Mouse (Mus musculus) kidney, embryonic 15.5 days (tissue): ENCODE data around the gene Efcab14. TPM values are rescaled to one million over a fixed set of nuclear protein-coding genes. Genes with fewer than 3 reads are reported as not detected.

Experiments used
- ATAC-seq: fragments of 200-750 bp; cut with Nextera tagmentation; replicated peaks from 2 replicates; pipeline ENCODE4 v1.8.0; 2017; ENCODE audit warnings: moderate TSS enrichment; ENCODE audit not compliant: low FRiP score
- H3K27ac ChIP-seq: fragments of 300-500 bp; sonication (generic); 2 replicates; pipeline ENCODE4 v1.5.1; 2015; ENCODE audit warnings: mild to moderate bottlenecking, inconsistent platforms
- H3K27me3 ChIP-seq: fragments of 300-500 bp; sonication (generic); 2 replicates; pipeline ENCODE4 v1.6.1; 2015; ENCODE audit warnings: inconsistent platforms
- H3K36me3 ChIP-seq: fragments of 300-500 bp; sonication (generic); 2 replicates; pipeline ENCODE4 v1.6.1; 2015; ENCODE audit warnings: inconsistent platforms
- H3K4me1 ChIP-seq: fragments of 300-500 bp; sonication (generic); 2 replicates; pipeline ENCODE4 v1.6.1; 2015; ENCODE audit warnings: inconsistent platforms
- H3K4me2 ChIP-seq: fragments of 300-500 bp; sonication (generic); 2 replicates; pipeline ENCODE4 v1.6.1; 2015; ENCODE audit warnings: moderate library complexity, mild to moderate bottlenecking, inconsistent platforms
- H3K4me3 ChIP-seq: fragments of 300-500 bp; sonication (generic); replicated peaks from 2 replicates; pipeline ENCODE4 v1.5.1; 2015; ENCODE audit warnings: mild to moderate bottlenecking, inconsistent platforms
- H3K9ac ChIP-seq: fragments of 300-500 bp; sonication (generic); 2 replicates; pipeline ENCODE4 v1.6.1; 2015; ENCODE audit warnings: mild to moderate bottlenecking, inconsistent platforms
- H3K9me3 ChIP-seq: fragments of 300-500 bp; sonication (generic); replicated peaks from 2 replicates; pipeline ENCODE4 v1.6.1; 2016; ENCODE audit warnings: inconsistent platforms
- WGBS: fragments of 180-500 bp; shearing (Covaris S2); methylation state at CpG from one replicate; pipeline ENCODE4 v1.1.7; 2015; ENCODE audit warnings: mixed read lengths; 5-methylcytosine and 5-hydroxymethylcytosine counted together
- polyA plus RNA-seq: library from polyadenylated mRNA; unstranded; fragments of >200 nt; fragmentation: Nextera tagmentation; extraction: Ambion mirVana; gene quantifications from 2 replicates; pipeline ENCODE4 v1.2.1, GENCODE M21; 2015

Gene Efcab14
- 36.7 and 37.2 TPM in 2 replicates for polyA plus RNA-seq

DNA sequence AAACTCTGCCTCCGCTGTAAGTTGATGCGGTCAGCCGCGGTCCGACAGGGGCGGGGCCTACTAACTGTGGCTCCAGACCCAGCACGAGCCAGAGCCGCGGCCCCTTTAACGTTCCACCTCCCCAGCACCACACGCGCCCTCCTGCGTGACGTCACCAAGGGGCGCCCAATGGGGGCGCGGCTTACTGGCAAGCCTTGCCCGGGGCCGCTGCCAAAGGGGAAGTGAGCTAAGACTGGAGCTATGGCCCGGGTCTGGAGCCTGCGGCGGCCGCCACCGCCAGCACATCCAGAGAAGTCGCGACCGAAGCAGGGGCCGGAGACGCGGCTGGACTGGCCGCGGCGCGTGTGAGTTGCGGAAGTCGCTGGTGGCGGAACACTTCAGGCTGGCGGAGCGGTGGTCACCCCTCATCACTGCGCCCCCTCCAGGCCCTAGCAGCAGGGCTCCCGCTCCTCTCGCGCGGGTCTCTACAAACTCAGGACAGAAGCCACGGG lies at the start of gene Efcab14:
Gene Efcab14 (plus strand): TSS at position 194 of the 491 bp plus-strand sequence.
- peaks cover 27% of the 10 kb centered on the region for H3K36me3 ChIP-seq
- under 1% methylated on average over 44 of the region's 45 CpGs for WGBS
- H3K9ac ChIP-seq, result peak within 1 kb of the TSS; percentile 78
- peak within 1 kb of the TSS; percentile 96 for H3K27ac ChIP-seq
- H3K4me3 ChIP-seq, result peak within 1 kb of the TSS; percentile 90
- H3K27me3 ChIP-seq, result peaks cover 6% of the 10 kb centered on the region; the same call in 1 of the 2 replicates
- H3K4me1 ChIP-seq, result peaks cover 14% of the 10 kb centered on the region
- ATAC-seq, result peak; percentile 100
- no peaks in the 10 kb centered on the region for H3K9me3 ChIP-seq
- peak within 1 kb of the TSS; percentile 78 for H3K4me2 ChIP-seq

DNA sequence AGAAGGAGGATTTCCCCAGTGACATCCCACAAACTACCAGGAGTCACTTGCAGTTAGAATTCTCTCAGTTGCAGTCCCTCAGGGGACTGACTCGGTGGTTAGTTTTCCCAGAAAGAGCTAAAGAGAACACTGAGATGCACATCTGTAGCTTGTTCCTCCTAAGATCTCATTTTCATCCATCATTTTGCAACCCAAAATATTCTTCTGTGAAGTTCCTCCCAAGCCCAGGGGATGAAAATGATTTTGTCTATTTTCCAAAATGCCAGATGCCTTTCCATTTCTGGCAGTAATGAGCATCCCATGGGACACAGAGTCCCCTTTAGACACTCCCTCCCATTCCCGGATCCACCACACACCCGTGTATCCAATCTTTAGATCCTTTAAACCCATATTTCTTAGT lies 36.1 kb upstream of the Efcab14 start:
- no peak for ATAC-seq
- H3K4me2 ChIP-seq, result no peak overlapping the region
- no peaks in the 10 kb centered on the region for H3K4me1 ChIP-seq
- H3K9me3 ChIP-seq, result no peaks in the 10 kb centered on the region
- no peaks in the 10 kb centered on the region for H3K27me3 ChIP-seq
- WGBS, result 69% methylated on average over 3 of the region's 3 CpGs
- no peaks in the 10 kb centered on the region for H3K36me3 ChIP-seq
- no peak overlapping the region for H3K4me3 ChIP-seq
- no peak overlapping the region for H3K9ac ChIP-seq
- H3K27ac ChIP-seq, result no peak overlapping the region

DNA sequence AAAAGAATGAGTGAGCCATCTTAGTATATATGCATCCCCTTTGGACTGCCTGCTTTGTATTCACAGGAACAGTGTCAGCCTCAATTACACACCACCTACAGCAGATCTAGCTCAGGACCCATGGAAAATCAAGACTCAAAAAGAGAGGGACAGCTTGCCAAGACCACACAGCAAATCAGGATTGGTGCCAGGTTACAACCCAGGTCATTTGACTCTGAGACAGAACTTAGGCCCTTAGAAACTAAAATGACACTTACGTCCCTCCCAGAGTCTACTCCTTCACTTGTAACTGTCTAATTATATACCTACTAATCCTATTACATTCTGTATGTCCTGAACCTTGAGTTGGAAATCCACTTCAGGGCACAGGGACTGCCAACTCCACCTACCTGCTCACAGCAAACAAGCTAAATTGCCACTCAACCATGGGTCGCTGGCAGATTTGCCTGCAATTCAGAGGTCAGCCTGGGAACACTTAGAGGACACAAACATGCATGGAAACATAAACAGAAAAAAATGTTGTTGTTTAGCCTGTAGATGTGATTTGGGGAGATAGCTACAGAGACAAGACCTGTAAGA lies 33.5 kb upstream of the Efcab14 start:
- Histone ChIP-seq H3K4me2 (no peak overlapping the region), H3K27ac (no peak overlapping the region), H3K4me1 (0 out of 2 replicates have a peak, but pooled peaks cover 2% of the 10 kb centered on the region), H3K27me3 (no peaks in the 10 kb centered on the region), H3K4me3 (no peak overlapping the region), H3K9me3 (no peaks in the 10 kb centered on the region), H3K36me3 (no peaks in the 10 kb centered on the region), H3K9ac (no peak overlapping the region)
- ATAC-seq, result no peak
- WGBS, result 82% methylated on average over 2 of the region's 2 CpGs

DNA sequence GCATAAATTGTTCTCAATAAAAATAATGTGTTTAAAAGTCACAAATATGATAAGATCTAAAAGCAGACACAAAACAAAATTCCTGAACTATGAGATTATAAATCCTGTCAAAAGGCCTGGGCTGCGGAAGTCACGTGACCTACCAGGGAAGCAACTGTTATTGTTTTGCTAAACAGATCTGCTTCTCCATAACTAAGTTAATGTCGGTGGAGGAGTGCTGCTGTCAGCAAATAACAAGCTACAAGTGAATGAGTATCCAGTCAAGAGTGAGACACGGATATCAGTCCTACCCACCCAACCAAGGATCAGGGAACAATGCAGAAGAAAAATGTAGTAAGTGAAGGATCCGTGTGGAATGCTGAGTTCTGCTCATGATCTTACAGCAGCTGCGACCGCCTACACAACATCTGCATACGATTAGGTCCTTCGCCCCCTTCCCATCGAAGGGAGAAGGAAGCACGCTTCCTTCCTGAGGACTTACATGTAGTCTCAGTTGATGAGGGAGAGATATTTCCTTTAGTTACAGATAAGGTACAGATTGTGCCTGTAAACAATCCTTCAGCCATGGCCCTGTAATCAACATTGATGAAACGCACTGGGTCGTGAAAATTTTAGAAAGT lies 28.5 kb upstream of the Efcab14 start:
- WGBS, result 51% methylated on average over 13 of the region's 13 CpGs
- Histone ChIP-seq H3K4me2 (0 out of 2 replicates have a peak overlapping the region, but pooled peaks have one; percentile 16), H3K4me3 (no peak overlapping the region), H3K27ac (peak overlapping the region; percentile 62), H3K27me3 (no peaks in the 10 kb centered on the region), H3K9me3 (no peaks in the 10 kb centered on the region), H3K9ac (no peak overlapping the region), H3K36me3 (no peaks in the 10 kb centered on the region), H3K4me1 (peaks cover 13% of the 10 kb centered on the region)
- 0 out of 2 replicates have a peak, but pooled peaks have one; percentile 25 for ATAC-seq

DNA sequence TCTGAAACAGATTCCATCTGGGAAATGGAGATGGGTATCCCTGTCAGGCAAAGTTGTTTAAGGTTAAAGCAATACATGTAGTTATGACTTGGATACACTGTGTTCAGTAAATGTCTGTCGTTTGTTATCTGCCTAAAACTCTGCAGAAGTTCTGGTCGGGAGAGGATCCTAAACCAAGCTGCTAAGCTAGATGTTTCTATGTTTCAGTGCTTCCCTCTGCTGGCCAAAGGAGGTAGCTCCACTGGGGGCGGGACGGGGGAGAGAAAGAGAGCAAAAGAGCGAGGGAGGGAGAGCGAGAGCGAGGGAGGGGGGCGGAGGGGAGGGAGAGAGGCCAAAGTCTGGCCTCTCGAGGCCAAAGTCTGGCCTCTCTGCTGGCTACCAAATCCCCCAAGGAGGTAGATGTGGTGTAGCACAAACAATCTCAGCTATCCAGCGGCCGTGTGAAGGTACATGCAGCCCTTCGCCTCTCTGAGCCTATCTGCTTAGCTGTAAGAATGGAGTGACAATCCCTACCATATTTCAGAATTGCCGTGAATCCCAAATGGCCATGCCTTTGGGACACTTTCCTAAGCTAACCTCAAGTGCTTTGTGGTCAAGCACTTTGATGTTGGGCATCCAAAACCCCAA lies 27.6 kb upstream of the Efcab14 start:
- ATAC-seq, result peak; percentile 85
- Histone ChIP-seq H3K27ac (peak overlapping the region; percentile 62), H3K4me1 (peaks cover 13% of the 10 kb centered on the region), H3K27me3 (no peaks in the 10 kb centered on the region), H3K9me3 (no peaks in the 10 kb centered on the region), H3K4me2 (peak overlapping the region; percentile 53), H3K4me3 (0 out of 2 replicates have a peak overlapping the region, but pooled peaks have one; percentile 16), H3K36me3 (no peaks in the 10 kb centered on the region), H3K9ac (no peak overlapping the region)
- 9% methylated on average over 13 of the region's 13 CpGs for WGBS

DNA sequence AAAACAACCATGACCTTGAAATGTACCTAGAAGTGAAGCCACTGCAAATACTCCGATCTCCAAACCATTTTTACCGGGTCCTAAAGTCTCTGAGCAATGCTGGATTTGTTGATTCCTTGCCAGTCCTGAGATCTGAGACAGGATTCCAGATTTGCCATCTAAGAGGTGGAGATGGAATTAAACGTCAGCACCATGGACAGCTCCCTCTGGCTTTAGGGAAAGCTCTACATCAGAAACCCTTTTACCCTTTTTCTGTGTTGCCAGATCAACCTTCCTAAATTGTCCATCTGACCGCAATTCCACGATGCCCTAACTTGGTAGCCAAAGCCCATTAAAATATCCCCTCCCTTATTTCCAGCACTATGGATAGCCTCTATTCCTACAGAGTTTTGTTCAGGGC lies 8.8 kb upstream of the Efcab14 start:
- Histone ChIP-seq H3K9ac (no peak overlapping the region), H3K27ac (no peak overlapping the region), H3K27me3 (no peaks in the 10 kb centered on the region), H3K4me3 (no peak overlapping the region), H3K4me1 (no peaks in the 10 kb centered on the region), H3K36me3 (no peaks in the 10 kb centered on the region), H3K4me2 (no peak overlapping the region), H3K9me3 (no peaks in the 10 kb centered on the region)
- no peak for ATAC-seq
- WGBS, result 18% methylated on average over 5 of the region's 5 CpGs

DNA sequence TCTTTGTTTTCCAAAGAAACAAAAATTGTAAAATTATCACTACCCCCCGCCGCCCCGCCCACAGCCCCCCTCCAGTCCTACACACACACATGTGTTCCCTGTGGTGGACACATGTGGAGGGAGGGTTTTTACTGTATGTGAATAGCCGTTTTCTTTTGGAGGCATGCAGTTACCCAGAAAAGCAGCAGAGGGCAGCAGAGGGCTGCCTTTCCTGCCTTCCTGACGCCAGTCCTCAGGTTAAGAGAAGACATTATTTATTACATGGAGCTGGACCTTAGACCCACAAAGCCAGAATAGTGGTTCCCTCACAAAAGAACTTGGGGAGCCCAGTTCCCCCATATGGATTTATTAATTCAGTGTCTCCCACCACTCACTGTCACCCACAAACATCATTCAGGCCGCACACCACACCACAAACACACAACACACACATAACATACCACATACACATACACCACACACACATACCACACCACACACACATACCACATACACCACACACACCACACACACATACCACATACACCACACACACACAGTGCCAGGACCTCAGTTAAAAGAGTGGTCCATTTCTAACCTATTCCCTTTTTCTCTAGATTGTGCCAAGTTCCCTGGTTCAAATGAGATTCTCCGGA lies 5.8 kb upstream of the Efcab14 start:
- peak overlapping the region; percentile 32; the same call in 1 of the 2 replicates for H3K27ac ChIP-seq
- no peaks in the 10 kb centered on the region for H3K9me3 ChIP-seq
- no peak overlapping the region for H3K4me2 ChIP-seq
- peaks cover 6% of the 10 kb centered on the region; the same call in 1 of the 2 replicates for H3K27me3 ChIP-seq
- no peak overlapping the region for H3K9ac ChIP-seq
- ATAC-seq, result peak; percentile 72
- no peaks in the 10 kb centered on the region for H3K36me3 ChIP-seq
- no peak overlapping the region for H3K4me3 ChIP-seq
- 25% methylated on average over 7 of the region's 7 CpGs for WGBS
- no peaks in the 10 kb centered on the region for H3K4me1 ChIP-seq

DNA sequence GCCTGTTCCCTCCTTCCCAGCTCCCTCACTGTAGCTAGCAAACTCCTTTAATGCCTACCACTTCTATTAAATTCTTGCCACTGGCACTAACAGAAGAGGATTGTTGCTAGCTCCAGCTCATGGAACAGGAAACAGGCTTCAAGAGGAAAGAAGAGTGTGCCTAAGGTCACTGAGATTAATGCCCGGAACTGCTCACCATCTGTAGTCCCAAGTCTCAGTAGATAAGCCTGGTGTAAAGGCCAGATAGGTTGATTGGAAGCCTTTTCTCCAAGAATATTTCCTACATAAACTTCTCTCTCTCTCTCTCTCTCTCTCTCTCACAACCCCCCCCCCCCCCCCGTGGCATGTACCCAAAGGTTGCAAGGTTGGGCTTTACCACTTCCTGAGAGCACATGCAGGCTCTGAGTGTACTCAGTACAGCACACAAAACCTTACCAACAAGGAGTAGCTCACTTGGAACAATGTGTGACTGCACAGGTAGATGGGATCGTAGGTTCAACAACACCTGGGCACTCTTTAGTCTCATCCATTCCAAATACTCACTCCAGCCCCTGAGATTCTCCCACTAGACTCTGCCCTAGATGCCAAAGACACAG lies 5.2 kb upstream of the Efcab14 start:
- no peak overlapping the region for H3K4me2 ChIP-seq
- no peak overlapping the region for H3K4me3 ChIP-seq
- H3K36me3 ChIP-seq, result no peaks in the 10 kb centered on the region
- H3K4me1 ChIP-seq, result no peaks in the 10 kb centered on the region
- ATAC-seq, result no peak
- peak overlapping the region; percentile 32; the same call in 1 of the 2 replicates for H3K27ac ChIP-seq
- WGBS, result 70% methylated on average over 3 of the region's 3 CpGs
- peaks cover 6% of the 10 kb centered on the region; the same call in 1 of the 2 replicates for H3K27me3 ChIP-seq
- no peaks in the 10 kb centered on the region for H3K9me3 ChIP-seq
- no peak overlapping the region for H3K9ac ChIP-seq

DNA sequence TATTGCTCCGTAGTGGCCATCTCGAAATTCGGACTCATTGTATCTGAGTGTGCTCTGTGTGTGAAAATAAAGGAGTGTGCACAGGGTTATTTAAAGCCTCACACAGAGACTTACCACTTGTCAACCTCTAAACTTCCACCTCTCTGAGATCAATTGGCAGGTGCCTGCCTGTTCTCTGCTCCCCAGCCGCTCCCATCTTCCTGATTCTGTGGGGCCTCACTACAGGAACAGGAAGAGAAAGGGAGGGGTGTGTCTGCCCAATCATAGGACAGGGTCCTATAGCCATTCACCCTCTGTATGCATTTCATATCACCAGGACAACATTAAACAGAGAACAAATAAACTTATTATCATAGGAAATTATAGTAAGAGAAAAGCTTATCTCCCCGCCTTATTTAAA lies 3.8 kb upstream of the Efcab14 start:
- no peak overlapping the region for H3K4me3 ChIP-seq
- 75% methylated on average over 5 of the region's 5 CpGs for WGBS
- no peak overlapping the region for H3K27ac ChIP-seq
- H3K4me1 ChIP-seq, result peaks cover 7% of the 10 kb centered on the region
- H3K27me3 ChIP-seq, result peaks cover 6% of the 10 kb centered on the region; the same call in 1 of the 2 replicates
- no peak overlapping the region for H3K9ac ChIP-seq
- no peaks in the 10 kb centered on the region for H3K36me3 ChIP-seq
- no peak for ATAC-seq
- H3K4me2 ChIP-seq, result no peak overlapping the region
- no peaks in the 10 kb centered on the region for H3K9me3 ChIP-seq

DNA sequence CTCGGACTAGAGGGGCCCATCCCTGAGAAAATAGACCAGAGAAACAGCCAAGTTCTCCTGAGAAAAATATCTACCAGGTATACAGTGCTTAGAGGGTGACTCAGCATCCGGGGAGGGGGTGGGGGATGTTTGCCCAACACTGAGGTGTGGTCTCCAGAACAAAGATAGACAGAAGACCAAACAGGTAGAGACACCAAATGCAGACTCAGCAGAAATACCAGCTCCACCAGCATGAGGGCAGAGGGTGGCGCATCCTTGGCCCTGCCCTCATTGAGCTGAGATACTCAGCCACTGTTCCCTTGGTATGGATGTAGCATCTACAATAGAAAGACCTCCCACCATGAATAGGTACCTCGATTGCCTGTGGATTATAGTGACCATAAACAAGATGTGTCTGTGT lies 2.7 kb upstream of the Efcab14 start:
- H3K4me1 ChIP-seq, result peaks cover 14% of the 10 kb centered on the region
- H3K4me2 ChIP-seq, result no peak overlapping the region
- H3K36me3 ChIP-seq, result peaks cover 1% of the 10 kb centered on the region; the same call in 1 of the 2 replicates
- no peak overlapping the region for H3K27ac ChIP-seq
- H3K27me3 ChIP-seq, result peaks cover 6% of the 10 kb centered on the region; the same call in 1 of the 2 replicates
- no peak for ATAC-seq
- no peak overlapping the region for H3K9ac ChIP-seq
- no peak overlapping the region for H3K4me3 ChIP-seq
- H3K9me3 ChIP-seq, result no peaks in the 10 kb centered on the region
- WGBS, result 63% methylated on average over 4 of the region's 4 CpGs

DNA sequence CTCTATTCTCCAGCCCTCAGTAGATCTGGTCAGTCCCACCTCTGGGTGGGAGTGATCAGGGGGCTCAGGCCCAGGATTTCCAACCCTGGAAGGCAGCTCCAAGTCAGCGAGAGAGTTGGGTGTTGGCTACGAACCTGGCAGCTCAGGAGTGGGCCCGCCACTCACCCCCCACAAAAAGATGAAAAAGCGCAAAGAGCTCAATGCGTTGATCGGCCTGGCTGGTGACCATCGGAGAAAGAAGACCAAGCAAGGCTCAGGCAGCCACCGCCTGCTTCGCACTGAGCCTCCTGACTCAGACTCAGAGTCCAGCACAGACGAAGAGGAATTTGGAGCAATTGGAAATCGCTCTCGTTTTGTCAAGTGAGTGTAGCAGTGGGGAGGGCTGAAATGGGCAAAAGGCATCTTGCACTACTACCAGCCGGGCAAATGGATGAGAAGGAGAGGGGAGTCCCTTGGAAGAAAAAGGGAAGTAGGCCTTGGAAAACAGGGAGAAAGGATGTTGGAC lies 989 bp downstream of the Efcab14 start:
- peaks cover 6% of the 10 kb centered on the region; the same call in 1 of the 2 replicates for H3K27me3 ChIP-seq
- H3K9me3 ChIP-seq, result no peaks in the 10 kb centered on the region
- peak overlapping the region; percentile 90 for H3K4me3 ChIP-seq
- ATAC-seq, result no peak
- H3K27ac ChIP-seq, result no peak overlapping the region
- peak overlapping the region; percentile 78 for H3K9ac ChIP-seq
- 44% methylated on average over 13 of the region's 13 CpGs for WGBS
- peak overlapping the region; percentile 78 for H3K4me2 ChIP-seq
- peaks cover 33% of the 10 kb centered on the region for H3K36me3 ChIP-seq
- H3K4me1 ChIP-seq, result peaks cover 14% of the 10 kb centered on the region
